Mouse (Mus musculus): ENCODE results near the gene Gck. TPM values are rescaled to one million over a fixed set of nuclear protein-coding genes. Genes with fewer than 3 reads are reported as not detected.

Gene Gck
- 1.2 and 2.1 TPM in 2 replicates for polyA plus RNA-seq (2015; fragmentation: Nextera tagmentation; extraction: Ambion mirVana)

DNA sequence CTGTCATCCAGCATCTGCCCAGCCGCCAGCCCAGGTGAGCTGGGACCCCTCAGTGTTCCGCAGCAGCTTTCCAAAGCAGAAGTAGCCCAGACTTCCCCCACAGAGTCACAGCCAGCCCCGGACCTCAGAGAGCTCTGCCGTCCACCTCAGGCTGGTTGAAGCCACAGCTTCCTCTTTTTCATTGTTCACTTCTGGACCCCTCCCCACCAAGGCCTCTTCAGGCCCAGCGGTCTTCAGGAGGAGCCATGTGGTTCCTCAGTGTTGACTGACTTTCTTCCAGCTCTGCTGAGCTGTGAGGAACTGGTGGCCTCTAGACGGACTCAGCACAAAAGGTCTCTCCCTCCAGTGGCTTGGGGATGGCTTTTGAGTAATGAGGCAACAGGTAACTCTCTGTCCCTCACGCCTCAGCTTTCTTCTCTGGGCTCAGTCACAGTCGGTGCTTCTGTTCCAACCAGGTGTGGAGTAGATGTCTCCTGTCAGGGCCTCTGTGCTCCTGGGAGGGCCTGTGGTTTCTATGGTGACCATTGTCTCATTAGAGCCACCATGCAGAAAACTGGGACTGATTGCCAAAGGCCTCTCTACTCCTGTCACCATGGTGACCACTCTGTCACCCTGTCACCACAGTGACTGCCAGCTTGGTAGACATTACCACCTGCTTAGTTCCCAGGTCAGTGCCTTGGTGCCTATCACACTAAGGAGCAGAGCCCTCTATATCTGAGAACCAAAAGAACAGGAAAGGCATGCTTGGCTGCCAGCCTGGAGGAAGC lies at the start of gene Gck:
Gck (minus strand) TSS at position 496 of the 767 bp plus-strand sequence.
- WGBS: 38% methylated on average over 8 of the region's 8 CpGs
- no peak within 1 kb of the TSS for H3K27ac ChIP-seq (ENCODE audit: low read length)

DNA sequence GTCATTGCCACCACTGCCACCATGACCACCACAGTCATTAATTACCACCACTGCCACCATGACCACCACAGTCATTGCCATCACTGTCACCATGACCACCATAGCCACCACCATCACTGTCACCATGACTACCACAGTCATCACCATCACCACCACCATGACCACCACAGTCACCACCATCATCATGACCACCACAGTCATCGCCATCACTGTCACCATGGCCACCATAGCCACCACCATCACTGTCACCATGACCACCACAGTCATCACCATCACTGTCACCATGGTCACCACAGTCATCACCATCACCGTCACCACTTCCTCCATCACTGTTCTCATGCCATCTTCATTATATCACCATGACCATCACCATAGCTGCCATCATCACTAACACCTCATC lies 48.6 kb upstream of the Gck start:
- Histone ChIP-seq H3K4me2 (replicated peaks; ENCODE audit: low read depth, low read length) (no peak overlapping the region), H3K9ac (replicated peaks; ENCODE audit: low read depth) (no peak overlapping the region), H3K36me3 (ENCODE audit: insufficient read depth, low read length) (no peaks in the 10 kb centered on the region), H3K27ac (ENCODE audit: low read length) (no peak overlapping the region), H3K4me1 (ENCODE audit: insufficient read depth, low read depth, low read length) (peaks cover 20% of the 10 kb centered on the region; the same call in 1 of the 2 replicates), H3K4me3 (ENCODE audit: low read depth, low read length) (no peak overlapping the region), H3K9me3 (ENCODE audit: low read length) (no peaks in the 10 kb centered on the region), H3K27me3 (replicated peaks; ENCODE audit: insufficient read depth, low read length) (no peaks in the 10 kb centered on the region)
- DNase-seq (ENCODE audit: low spot score) (no peak), ATAC-seq (no peak)
- TF ChIP-seq EP300 (IDR thresholded peaks at IDR 0.05) (no peak), CTCF (IDR thresholded peaks at IDR 0.05) (no peak)
- 91% methylated on average over 2 of the region's 2 CpGs for WGBS

More for the DNA sequence above, at the start of gene Gck:
- H3K4me2 ChIP-seq (replicated peaks; ENCODE audit: low read depth, low read length): no peak within 1 kb of the TSS
- H3K9ac ChIP-seq (replicated peaks; ENCODE audit: low read depth): no peak within 1 kb of the TSS
- no peaks in the 10 kb centered on the region for H3K36me3 ChIP-seq (ENCODE audit: insufficient read depth, low read length)
- TF ChIP-seq EP300 (IDR thresholded peaks at IDR 0.05): no peak
- TF ChIP-seq CTCF (IDR thresholded peaks at IDR 0.05): no peak
- no peaks in the 10 kb centered on the region for H3K9me3 ChIP-seq (ENCODE audit: low read length)
- ATAC-seq: peak; percentile 45
- peak; percentile 65 for DNase-seq (ENCODE audit: low spot score)
- no peaks in the 10 kb centered on the region for H3K27me3 ChIP-seq (replicated peaks; ENCODE audit: insufficient read depth, low read length)
- no peak within 1 kb of the TSS for H3K4me3 ChIP-seq (ENCODE audit: low read depth, low read length)
- H3K4me1 ChIP-seq (ENCODE audit: insufficient read depth, low read depth, low read length): no peaks in the 10 kb centered on the region

DNA sequence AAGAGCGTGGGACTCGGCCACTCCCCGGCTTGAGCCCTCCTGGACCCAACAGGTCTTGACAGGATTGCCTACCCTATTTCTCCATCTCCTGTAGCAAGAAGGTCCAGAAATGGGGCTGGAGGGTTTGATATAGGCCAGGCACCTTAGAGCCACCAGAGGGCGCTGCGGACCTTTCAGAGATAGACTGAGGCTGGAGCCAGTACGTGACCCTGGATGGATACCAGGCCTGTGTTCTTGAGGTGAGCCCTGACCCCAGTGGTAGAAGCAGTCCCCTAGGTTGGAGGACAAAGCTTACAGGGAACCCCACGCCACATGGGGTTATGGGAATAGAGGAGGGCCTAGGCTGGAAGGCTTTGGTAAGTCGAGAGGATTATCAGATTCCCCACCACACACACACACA lies 46.1 kb upstream of the Gck start:
- TF ChIP-seq CTCF (IDR thresholded peaks at IDR 0.05) (peak; percentile 99), EP300 (IDR thresholded peaks at IDR 0.05) (no peak)
- peak; percentile 39; the same call in 1 of the 2 replicates for ATAC-seq
- no peak overlapping the region for H3K4me2 ChIP-seq (replicated peaks; ENCODE audit: low read depth, low read length)

DNA sequence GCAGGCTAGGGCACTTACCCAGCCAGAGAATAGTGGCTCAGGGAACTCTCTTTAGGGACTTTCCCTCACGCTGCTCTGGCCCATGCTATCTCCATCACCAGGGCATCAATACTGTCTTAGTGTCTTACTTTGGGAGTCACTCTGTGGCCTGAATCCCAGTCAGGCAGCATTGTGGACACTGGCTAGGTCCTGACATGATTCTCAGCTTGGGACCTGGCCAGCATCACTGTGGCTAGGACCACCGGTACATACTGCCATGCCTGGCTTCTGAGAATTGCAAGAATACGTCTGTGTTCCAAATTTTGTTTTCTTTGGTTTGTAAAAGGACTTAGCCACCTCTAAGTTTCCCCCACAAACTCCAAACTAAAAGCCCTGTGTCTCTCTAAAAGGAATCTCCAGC lies 45.0 kb upstream of the Gck start:
- whole genome bisulfite sequencing: 64% methylated on average over 3 of the region's 3 CpGs
- no peak overlapping the region for H3K27ac ChIP-seq (ENCODE audit: low read length)
- no peaks in the 10 kb centered on the region for H3K9me3 ChIP-seq (ENCODE audit: low read length)
- H3K4me3 ChIP-seq (ENCODE audit: low read depth, low read length): no peak overlapping the region
- H3K4me1 ChIP-seq (ENCODE audit: insufficient read depth, low read depth, low read length): no peaks in the 10 kb centered on the region; the same call in 1 of the 2 replicates
- DNase-seq (ENCODE audit: low spot score) (no peak), ATAC-seq (no peak)
- H3K27me3 ChIP-seq (replicated peaks; ENCODE audit: insufficient read depth, low read length): no peaks in the 10 kb centered on the region
- TF ChIP-seq CTCF (IDR thresholded peaks at IDR 0.05) (no peak), EP300 (IDR thresholded peaks at IDR 0.05) (no peak)
- no peaks in the 10 kb centered on the region for H3K36me3 ChIP-seq (ENCODE audit: insufficient read depth, low read length)
- H3K9ac ChIP-seq (replicated peaks; ENCODE audit: low read depth): no peak overlapping the region
- no peak overlapping the region for H3K4me2 ChIP-seq (replicated peaks; ENCODE audit: low read depth, low read length)

More for the DNA sequence above, 46.1 kb upstream of the Gck start:
- Histone ChIP-seq H3K27me3 (replicated peaks; ENCODE audit: insufficient read depth, low read length) (no peaks in the 10 kb centered on the region), H3K4me1 (ENCODE audit: insufficient read depth, low read depth, low read length) (peaks cover 9% of the 10 kb centered on the region; the same call in 1 of the 2 replicates), H3K36me3 (ENCODE audit: insufficient read depth, low read length) (no peaks in the 10 kb centered on the region), H3K27ac (ENCODE audit: low read length) (no peak overlapping the region), H3K9ac (replicated peaks; ENCODE audit: low read depth) (no peak overlapping the region), H3K4me3 (ENCODE audit: low read depth, low read length) (no peak overlapping the region), H3K9me3 (ENCODE audit: low read length) (no peaks in the 10 kb centered on the region)
- WGBS: 17% methylated on average over 8 of the region's 8 CpGs
- DNase-seq (ENCODE audit: low spot score): peak; percentile 91

DNA sequence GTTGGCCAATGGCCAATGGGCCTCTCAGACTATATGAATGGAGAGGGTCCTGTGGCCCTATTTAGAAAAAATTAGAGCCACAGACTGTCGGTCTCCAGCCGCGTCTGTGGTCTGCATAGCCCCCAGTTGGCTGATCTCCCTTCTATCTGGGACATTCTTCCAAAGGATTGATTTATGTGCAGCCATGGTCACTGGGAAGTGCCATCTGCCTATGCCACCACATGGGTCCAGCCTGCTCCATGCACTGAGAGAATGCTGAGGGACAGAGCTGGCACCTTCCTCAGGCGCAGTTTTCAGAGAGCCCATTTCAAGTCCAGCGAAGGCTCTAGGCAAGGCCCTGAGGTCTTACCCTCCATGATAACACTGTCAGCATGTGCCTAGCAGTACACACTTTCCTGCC lies 44.3 kb upstream of the Gck start:
- WGBS: 89% methylated on average over 5 of the region's 5 CpGs
- no peak for TF ChIP-seq EP300 (IDR thresholded peaks at IDR 0.05)
- TF ChIP-seq CTCF (IDR thresholded peaks at IDR 0.05): no peak
- H3K4me2 ChIP-seq (replicated peaks; ENCODE audit: low read depth, low read length): no peak overlapping the region
- H3K4me1 ChIP-seq (ENCODE audit: insufficient read depth, low read depth, low read length): no peaks in the 10 kb centered on the region
- H3K27ac ChIP-seq (ENCODE audit: low read length): no peak overlapping the region
- H3K36me3 ChIP-seq (ENCODE audit: insufficient read depth, low read length): no peaks in the 10 kb centered on the region
- ATAC-seq (no peak), DNase-seq (ENCODE audit: low spot score) (no peak)
- no peak overlapping the region for H3K9ac ChIP-seq (replicated peaks; ENCODE audit: low read depth)
- no peak overlapping the region for H3K4me3 ChIP-seq (ENCODE audit: low read depth, low read length)
- H3K27me3 ChIP-seq (replicated peaks; ENCODE audit: insufficient read depth, low read length): no peaks in the 10 kb centered on the region
- H3K9me3 ChIP-seq (ENCODE audit: low read length): no peaks in the 10 kb centered on the region

DNA sequence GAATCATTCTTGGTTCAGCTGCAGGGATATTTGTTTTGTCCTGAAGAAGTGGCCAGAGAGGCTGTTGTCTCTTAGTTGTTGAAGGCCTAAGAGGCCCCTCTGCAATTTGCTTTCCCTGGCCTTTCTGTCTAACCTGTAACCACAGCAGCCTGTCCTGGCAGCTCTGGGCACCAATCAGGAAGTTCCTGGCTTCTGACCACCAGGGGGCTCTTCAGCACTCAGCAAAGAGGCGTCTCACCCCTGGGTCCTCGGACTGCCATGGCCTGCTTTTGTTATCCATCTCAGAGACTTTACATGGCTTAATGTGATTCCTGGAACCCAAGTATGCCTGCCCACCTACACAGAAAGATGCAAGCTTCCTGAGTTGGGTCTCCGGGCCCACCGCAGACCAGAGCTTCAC lies 41.0 kb upstream of the Gck start:
- peak; percentile 47; the same call in 1 of the 2 replicates for ATAC-seq
- H3K4me2 ChIP-seq (replicated peaks; ENCODE audit: low read depth, low read length): no peak overlapping the region

More for the DNA sequence above, 41.0 kb upstream of the Gck start:
- WGBS: 24% methylated on average over 4 of the region's 4 CpGs
- Histone ChIP-seq H3K27me3 (replicated peaks; ENCODE audit: insufficient read depth, low read length) (no peaks in the 10 kb centered on the region), H3K27ac (ENCODE audit: low read length) (no peak overlapping the region), H3K9me3 (ENCODE audit: low read length) (no peaks in the 10 kb centered on the region), H3K36me3 (ENCODE audit: insufficient read depth, low read length) (no peaks in the 10 kb centered on the region), H3K4me1 (ENCODE audit: insufficient read depth, low read depth, low read length) (no peaks in the 10 kb centered on the region), H3K4me3 (ENCODE audit: low read depth, low read length) (no peak overlapping the region), H3K9ac (replicated peaks; ENCODE audit: low read depth) (no peak overlapping the region)
- TF ChIP-seq EP300 (IDR thresholded peaks at IDR 0.05) (no peak), CTCF (IDR thresholded peaks at IDR 0.05) (peak; percentile 80)
- DNase-seq (ENCODE audit: low spot score): peak; percentile 72
